Mouse (Mus musculus): Measurements from ENCODE around the gene Mboat2. TPM values are rescaled to one million over a fixed set of nuclear protein-coding genes. Genes with fewer than 3 reads are reported as not detected.
A peak's percentile ranks its signal among the peaks of the same experiment; 100 is the strongest.

Mboat2 gene
- polyA plus RNA-seq, 1 experiment from 2014 or later = 44.5 TPM

- 91% methylated on average over 7 of the region's 7 CpGs for WGBS
Observed at GRCm38 (mm10) chr12:24950376-24951046, 119.8 kb downstream of the Mboat2 start.

GRCm38 (mm10) chr12:24952147-24952546 is 121.5 kb downstream of the Mboat2 start:
- no peak overlapping the region for H3K4me2 ChIP-seq (ENCODE audit: low read length)
- H3K4me1 ChIP-seq (replicated peaks; ENCODE audit: insufficient read depth, low read length) = no peaks in the 10 kb centered on the region
- WGBS = 38% methylated on average over 6 of the region's 6 CpGs
- H3K27me3 ChIP-seq (ENCODE audit: insufficient read depth, low read length) = no peaks in the 10 kb centered on the region
- H3K9me3 ChIP-seq (replicated peaks; ENCODE audit: low read length) = no peaks in the 10 kb centered on the region
- peak; percentile 92 for TF ChIP-seq CTCF (IDR thresholded peaks at IDR 0.05; ENCODE audit: low read depth)
- H3K4me3 ChIP-seq (replicated peaks; ENCODE audit: low read depth, low read length) = no peak overlapping the region
- DNase-seq (ENCODE audit: low spot score) = peak; percentile 74
- peak; percentile 34; the same call in 1 of the 2 replicates for ATAC-seq (replicated peaks; ENCODE audit: low FRiP score, low read depth)
- no peak overlapping the region for H3K27ac ChIP-seq
- no peak overlapping the region for H3K9ac ChIP-seq (ENCODE audit: low read depth, low read length)
- H3K36me3 ChIP-seq (ENCODE audit: insufficient read depth, low read length) = 0 out of 2 replicates have a peak, but pooled peaks cover 10% of the 10 kb centered on the region

More at GRCm38 (mm10) chr12:24950376-24951046, 119.8 kb downstream of the Mboat2 start:
- ATAC-seq (replicated peaks; ENCODE audit: low FRiP score, low read depth) (no peak), DNase-seq (ENCODE audit: low spot score) (no peak)
- H3K36me3 ChIP-seq (ENCODE audit: insufficient read depth, low read length) = 0 out of 2 replicates have a peak, but pooled peaks cover 10% of the 10 kb centered on the region
- peak; percentile 68 for TF ChIP-seq CTCF (IDR thresholded peaks at IDR 0.05; ENCODE audit: low read depth)
- no peak overlapping the region for H3K9ac ChIP-seq (ENCODE audit: low read depth, low read length)
- H3K27ac ChIP-seq = no peak overlapping the region
- H3K4me2 ChIP-seq (ENCODE audit: low read length) = no peak overlapping the region
- H3K4me3 ChIP-seq (replicated peaks; ENCODE audit: low read depth, low read length) = no peak overlapping the region
- no peaks in the 10 kb centered on the region for H3K4me1 ChIP-seq (replicated peaks; ENCODE audit: insufficient read depth, low read length)
- no peaks in the 10 kb centered on the region for H3K27me3 ChIP-seq (ENCODE audit: insufficient read depth, low read length)
- H3K9me3 ChIP-seq (replicated peaks; ENCODE audit: low read length) = no peaks in the 10 kb centered on the region

- Histone ChIP-seq H3K27me3 (ENCODE audit: insufficient read depth, low read length) (no peaks in the 10 kb centered on the region), H3K27ac (no peak overlapping the region), H3K4me1 (replicated peaks; ENCODE audit: insufficient read depth, low read length) (no peaks in the 10 kb centered on the region), H3K36me3 (ENCODE audit: insufficient read depth, low read length) (0 out of 2 replicates have a peak, but pooled peaks cover 10% of the 10 kb centered on the region), H3K4me3 (replicated peaks; ENCODE audit: low read depth, low read length) (no peak overlapping the region), H3K9ac (ENCODE audit: low read depth, low read length) (no peak overlapping the region), H3K9me3 (replicated peaks; ENCODE audit: low read length) (no peaks in the 10 kb centered on the region), H3K4me2 (ENCODE audit: low read length) (no peak overlapping the region)
- 76% methylated on average over 9 of the region's 9 CpGs for WGBS
- ATAC-seq (replicated peaks; ENCODE audit: low FRiP score, low read depth) (no peak), DNase-seq (ENCODE audit: low spot score) (no peak)
- TF ChIP-seq CTCF (IDR thresholded peaks at IDR 0.05; ENCODE audit: low read depth) = no peak
Observed at GRCm38 (mm10) chr12:24955137-24955536, 124.5 kb downstream of the Mboat2 start.

GRCm38 (mm10) chr12:24958526-24958925 is 127.8 kb downstream of the Mboat2 start:
- TF ChIP-seq CTCF (IDR thresholded peaks at IDR 0.05; ENCODE audit: low read depth) = no peak
- Histone ChIP-seq H3K9me3 (replicated peaks; ENCODE audit: low read length) (no peaks in the 10 kb centered on the region), H3K4me2 (ENCODE audit: low read length) (no peak overlapping the region), H3K36me3 (ENCODE audit: insufficient read depth, low read length) (0 out of 2 replicates have a peak, but pooled peaks cover 10% of the 10 kb centered on the region), H3K4me3 (replicated peaks; ENCODE audit: low read depth, low read length) (no peak overlapping the region), H3K27me3 (ENCODE audit: insufficient read depth, low read length) (no peaks in the 10 kb centered on the region), H3K9ac (ENCODE audit: low read depth, low read length) (no peak overlapping the region), H3K4me1 (replicated peaks; ENCODE audit: insufficient read depth, low read length) (no peaks in the 10 kb centered on the region), H3K27ac (no peak overlapping the region)
- DNase-seq (ENCODE audit: low spot score) (no peak), ATAC-seq (replicated peaks; ENCODE audit: low FRiP score, low read depth) (no peak; the same call in 1 of the 2 replicates)
- WGBS = 83% methylated on average over 3 of the region's 3 CpGs

GRCm38 (mm10) chr12:24961821-24962220 is 131.1 kb downstream of the Mboat2 start:
- H3K36me3 ChIP-seq (ENCODE audit: insufficient read depth, low read length) = no peaks in the 10 kb centered on the region
- no peak overlapping the region for H3K9ac ChIP-seq (ENCODE audit: low read depth, low read length)
- H3K4me3 ChIP-seq (replicated peaks; ENCODE audit: low read depth, low read length) = no peak overlapping the region
- 79% methylated on average over 7 of the region's 7 CpGs for WGBS
- ATAC-seq (replicated peaks; ENCODE audit: low FRiP score, low read depth) (no peak), DNase-seq (ENCODE audit: low spot score) (no peak)
- no peaks in the 10 kb centered on the region for H3K27me3 ChIP-seq (ENCODE audit: insufficient read depth, low read length)
- no peaks in the 10 kb centered on the region for H3K9me3 ChIP-seq (replicated peaks; ENCODE audit: low read length)
- no peak overlapping the region for H3K4me2 ChIP-seq (ENCODE audit: low read length)
- H3K4me1 ChIP-seq (replicated peaks; ENCODE audit: insufficient read depth, low read length) = no peaks in the 10 kb centered on the region
- peak overlapping the region; percentile 32; the same call in 1 of the 2 replicates for H3K27ac ChIP-seq
- no peak for TF ChIP-seq CTCF (IDR thresholded peaks at IDR 0.05; ENCODE audit: low read depth)

- Histone ChIP-seq H3K4me1 (replicated peaks; ENCODE audit: insufficient read depth, low read length) (no peaks in the 10 kb centered on the region), H3K9me3 (replicated peaks; ENCODE audit: low read length) (no peaks in the 10 kb centered on the region), H3K36me3 (ENCODE audit: insufficient read depth, low read length) (no peaks in the 10 kb centered on the region), H3K27ac (peak overlapping the region; percentile 66; the same call in 1 of the 2 replicates), H3K4me2 (ENCODE audit: low read length) (no peak overlapping the region; the same call in 1 of the 2 replicates), H3K9ac (ENCODE audit: low read depth, low read length) (no peak overlapping the region), H3K27me3 (ENCODE audit: insufficient read depth, low read length) (no peaks in the 10 kb centered on the region), H3K4me3 (replicated peaks; ENCODE audit: low read depth, low read length) (no peak overlapping the region)
- TF ChIP-seq CTCF (IDR thresholded peaks at IDR 0.05; ENCODE audit: low read depth) = no peak
- ATAC-seq (replicated peaks; ENCODE audit: low FRiP score, low read depth) (peak; percentile 87), DNase-seq (ENCODE audit: low spot score) (peak; percentile 55)
- 58% methylated on average over 11 of the region's 11 CpGs for WGBS
Observed at GRCm38 (mm10) chr12:24962362-24962967, 131.8 kb downstream of the Mboat2 start.
